Mouse (Mus musculus): Measurements from ENCODE around the gene Iqch.

GRCm38 (mm10) chr9:63645084-63645483 lies 42.8 kb upstream of the Iqch start:
- TF ChIP-seq CTCF (IDR thresholded peaks at IDR 0.05; ENCODE audit: low read depth, low read length): no peak
- no peak for TF ChIP-seq POLR2A (IDR thresholded peaks at IDR 0.05; ENCODE audit: extremely low read depth, insufficient read depth, low read length)

All from liver, adult 2 months (tissue).